Mouse (Mus musculus) layer of hippocampus, adult 11-12 months (tissue): ENCODE measurements around the gene Fam184b.
"Not testable (repeated sequence)": the region's sequence is repeated elsewhere in the genome, so short reads cannot be mapped to it uniquely, and the experiment has no call there.

Experiments used
- DNase-seq: peaks from one replicate; pipeline ENCODE4 v3.0.0; 2022; ENCODE audit warnings: low spot score

Fam184b gene

DNA sequence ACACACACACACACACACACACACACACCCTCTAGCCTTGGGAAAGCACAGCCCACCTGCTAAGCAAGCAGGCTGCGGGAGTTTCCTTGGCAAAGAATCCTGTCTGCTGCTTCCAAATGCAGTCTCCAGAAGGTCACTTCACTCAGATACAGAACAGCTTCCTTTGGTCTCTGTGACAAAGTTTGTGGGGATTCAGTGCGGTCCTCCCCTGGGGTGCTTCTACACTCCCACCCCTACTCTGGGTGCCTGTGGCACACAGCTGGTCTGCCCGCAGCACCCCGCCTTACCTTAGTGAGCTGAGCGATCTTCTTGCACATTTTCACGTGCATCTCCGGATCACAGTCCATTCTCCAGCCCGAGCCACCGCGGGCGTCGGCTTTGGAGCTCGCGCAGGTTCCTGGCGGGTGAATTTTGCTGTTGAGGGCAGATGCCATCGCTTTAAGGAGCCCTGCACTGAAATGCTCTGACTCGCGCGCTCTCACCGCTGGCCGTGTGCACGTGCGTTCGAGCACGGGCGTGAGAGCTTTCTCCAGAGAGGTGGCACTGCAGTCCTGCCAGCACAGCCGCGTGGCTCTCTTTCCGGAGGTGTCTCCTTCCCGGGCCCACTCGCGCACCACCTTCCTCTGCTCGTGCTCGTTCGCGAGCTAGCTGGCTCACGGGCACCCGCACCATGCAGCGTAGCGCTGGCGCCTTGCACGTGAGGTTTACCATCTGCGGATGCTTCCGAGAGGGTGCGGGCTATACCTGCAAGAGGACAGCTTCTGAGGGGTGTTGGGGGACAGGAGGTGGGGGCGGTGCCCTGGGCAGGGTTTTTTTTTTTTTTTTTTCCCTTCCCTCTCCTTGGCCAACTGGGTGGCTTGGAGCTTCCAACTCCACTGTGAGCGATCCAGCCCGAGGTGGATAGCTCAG, at the start of gene Fam184b:
Gene Fam184b (minus strand): TSS at position 809 of the 909 bp plus-strand sequence.
- DNase-seq, result peak; percentile 70

GRCm38 (mm10) chr5:45689152-45689551, 49.7 kb upstream of the Fam184b start:
- no peak for DNase-seq

- DNase-seq, result no peak
These were observed 46.8 kb upstream of the Fam184b start for GRCm38 (mm10) chr5:45686223-45686622.

GRCm38 (mm10) chr5:45685243-45685642, 45.8 kb upstream of the Fam184b start:
- no peak for DNase-seq

DNA sequence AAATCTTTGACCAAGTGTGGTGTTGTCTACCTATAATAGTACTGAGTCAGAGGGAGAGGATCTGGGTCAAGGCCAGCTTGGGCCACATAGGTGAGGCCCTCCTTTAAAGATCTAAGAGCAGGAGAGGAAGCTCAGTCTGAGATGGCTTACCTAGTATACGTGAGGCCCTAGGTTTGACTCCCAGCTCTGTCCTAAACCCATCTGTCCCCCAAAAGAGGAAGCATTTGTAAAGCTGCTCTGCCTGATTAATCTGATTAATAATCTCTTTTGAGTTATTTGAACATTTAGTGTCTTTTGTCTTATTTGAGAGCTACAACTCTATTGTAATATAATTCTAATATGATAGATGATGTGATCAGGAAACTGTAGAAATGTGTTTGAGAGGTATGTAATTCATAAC, 44.0 kb upstream of the Fam184b start:
- no peak for DNase-seq

- DNase-seq, result no peak
These were observed 40.5 kb upstream of the Fam184b start for GRCm38 (mm10) chr5:45679955-45680354.

- no peak for DNase-seq
These were observed 38.2 kb upstream of the Fam184b start for GRCm38 (mm10) chr5:45677639-45678038.

- no peak for DNase-seq
These were observed 35.6 kb upstream of the Fam184b start for GRCm38 (mm10) chr5:45675032-45675431.

DNA sequence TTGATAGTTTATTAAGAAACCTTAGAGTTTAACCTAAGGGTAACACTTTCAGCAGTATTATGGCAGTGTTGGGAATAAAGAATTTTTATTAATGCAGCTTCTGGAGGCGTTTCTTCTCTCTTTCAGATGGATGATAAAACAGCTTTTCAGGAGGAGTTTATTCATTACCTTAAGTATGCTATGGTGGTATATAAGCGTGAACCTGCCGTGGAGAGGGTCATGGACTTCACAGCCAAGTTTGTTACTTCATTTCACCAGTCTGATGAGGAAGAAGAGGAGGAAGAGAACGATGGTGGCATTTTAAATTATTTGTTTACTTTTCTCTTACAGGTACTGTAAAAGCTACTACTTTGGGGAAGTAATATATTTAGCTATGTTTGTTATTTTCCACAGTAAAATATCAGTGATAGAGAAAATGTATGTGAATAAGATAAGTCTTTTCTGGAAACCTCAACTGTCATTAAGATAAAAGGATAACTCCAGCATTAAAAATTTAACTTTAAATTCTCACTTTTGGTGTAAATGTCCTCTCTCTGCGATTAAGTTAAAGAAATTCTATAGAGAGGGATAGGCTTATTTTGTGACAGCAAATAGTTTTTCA, 31.6 kb upstream of the Fam184b start:
- DNase-seq, result no peak

- no peak for DNase-seq
These were observed 30.9 kb upstream of the Fam184b start for GRCm38 (mm10) chr5:45670280-45670670.

DNA sequence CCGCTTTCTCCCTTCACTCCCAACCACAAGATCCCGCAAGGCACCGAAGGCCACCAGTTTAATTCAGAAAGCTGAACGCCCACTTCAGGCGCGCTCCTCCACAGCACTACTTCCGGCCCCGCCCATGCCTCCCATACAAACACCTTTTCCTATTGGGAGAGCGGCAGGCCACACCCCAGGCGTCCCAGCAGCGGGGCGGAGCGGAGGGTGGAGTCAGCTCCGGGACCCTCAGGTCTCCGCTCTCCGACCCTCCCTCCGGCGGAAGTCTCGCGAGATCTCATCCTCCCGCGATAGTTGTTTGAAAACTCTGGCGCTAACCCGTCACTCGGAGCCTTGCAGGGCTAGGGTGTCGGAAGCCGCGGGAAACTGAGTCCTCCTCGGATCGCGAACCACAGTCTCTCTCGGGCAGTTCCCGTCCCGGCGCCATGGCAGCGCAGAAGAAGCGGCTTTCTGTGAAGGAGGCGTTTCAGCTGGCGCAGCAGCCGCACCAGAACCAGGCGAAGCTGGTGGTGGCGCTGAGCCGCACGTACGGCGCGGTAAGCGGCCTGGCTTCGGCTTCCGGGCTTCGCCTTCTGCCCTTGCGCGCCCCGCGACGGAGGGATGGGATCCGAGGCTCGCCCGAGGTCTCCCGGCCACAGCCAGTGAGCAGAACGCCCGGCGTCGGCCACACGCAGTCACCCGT, 30.3 kb upstream of the Fam184b start, which contains the start of gene Ncapg:
Gene Ncapg (plus strand): TSS at position 322 of the 682 bp plus-strand sequence.
- DNase-seq, result peak; percentile 98

- no peak for DNase-seq
These were observed 29.8 kb upstream of the Fam184b start for GRCm38 (mm10) chr5:45669234-45669597.

DNA sequence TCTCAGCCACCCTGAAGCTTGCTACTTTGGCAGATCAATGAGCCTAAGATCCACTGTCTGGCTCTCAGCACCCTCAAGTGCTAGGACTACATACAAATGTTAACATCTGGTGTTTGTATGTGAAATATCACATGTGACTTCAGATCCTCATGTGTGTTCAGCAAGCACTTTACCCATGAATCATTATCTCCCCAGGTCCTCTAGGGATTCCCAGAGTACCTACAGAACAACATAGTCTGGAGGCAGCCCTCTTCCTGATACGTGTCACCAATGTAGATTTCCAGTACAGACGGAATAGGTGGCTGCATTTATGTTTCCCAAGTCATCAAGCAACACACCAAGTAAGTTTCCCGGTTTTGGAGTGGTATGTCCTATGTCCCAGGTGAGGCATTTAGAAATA, 29.4 kb upstream of the Fam184b start:
- DNase-seq, result no peak

DNA sequence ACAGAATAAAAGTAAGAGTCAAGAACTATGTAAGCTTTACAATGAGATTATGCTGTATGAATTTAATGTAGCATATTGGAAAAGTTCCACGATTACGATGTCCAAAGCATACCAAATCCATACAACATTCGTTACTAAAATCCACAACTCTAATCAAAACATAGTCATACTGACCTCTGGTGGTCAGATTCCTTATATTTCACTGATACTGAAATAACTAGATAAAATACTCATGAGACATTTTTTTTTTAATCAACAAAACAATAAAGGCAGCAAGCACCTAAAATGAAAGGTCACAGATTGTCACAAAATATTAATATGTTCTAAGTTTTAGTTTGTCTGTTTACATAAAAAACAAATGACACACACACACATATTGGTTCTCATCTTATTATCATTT, 28.9 kb upstream of the Fam184b start:
- DNase-seq, result peak; percentile 6

DNA sequence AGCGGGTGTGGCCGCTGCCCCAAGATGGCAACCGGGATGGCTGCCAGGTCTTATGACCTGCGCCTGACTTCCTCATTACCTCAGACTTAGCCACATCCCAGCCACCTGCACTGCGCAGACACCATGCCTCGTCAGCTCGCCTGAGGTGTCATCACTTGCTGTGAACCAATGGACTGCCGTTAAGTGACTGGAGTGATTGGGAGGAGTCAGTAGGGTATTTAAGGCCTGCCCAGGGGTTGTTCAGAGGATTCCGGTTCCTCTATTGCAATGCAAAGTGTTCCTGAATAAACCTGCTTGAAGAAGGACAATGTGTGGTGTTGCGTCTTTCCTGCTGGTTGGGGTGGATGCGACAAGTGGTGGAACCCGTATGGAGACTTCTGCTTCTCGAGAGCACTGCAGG, 19.0 kb upstream of the Fam184b start:
- DNase-seq, result not testable (repeated sequence)

GRCm38 (mm10) chr5:45651026-45651703, 11.8 kb upstream of the Fam184b start:
- no peak for DNase-seq

GRCm38 (mm10) chr5:45639715-45640092, 290 bp upstream of the Fam184b start:
- peak; percentile 6 for DNase-seq

GRCm38 (mm10) chr5:45638378-45638777, 1.0 kb downstream of the Fam184b start:
- peak; percentile 10 for DNase-seq

DNA sequence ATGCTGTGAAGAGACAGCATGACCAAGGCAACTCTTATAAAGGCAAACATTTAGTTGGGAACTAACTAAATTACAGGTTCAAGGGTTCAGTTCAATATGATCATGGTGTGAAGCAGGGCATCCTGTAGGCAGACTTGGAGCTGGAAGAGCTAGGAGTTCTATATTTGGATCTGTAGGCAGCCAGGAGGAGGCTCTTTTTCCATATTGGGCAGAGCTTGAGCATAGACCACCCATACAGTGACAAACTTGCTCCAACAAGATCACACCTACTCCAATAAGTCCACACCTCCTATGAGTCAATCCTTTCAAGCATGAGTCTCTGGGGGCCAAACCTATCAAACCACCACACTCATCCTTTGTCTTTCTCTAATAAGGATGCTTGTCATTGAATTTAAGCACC, 9.9 kb downstream of the Fam184b start:
- no peak for DNase-seq

GRCm38 (mm10) chr5:45627771-45628170, 11.6 kb downstream of the Fam184b start:
- peak; percentile 30 for DNase-seq

DNA sequence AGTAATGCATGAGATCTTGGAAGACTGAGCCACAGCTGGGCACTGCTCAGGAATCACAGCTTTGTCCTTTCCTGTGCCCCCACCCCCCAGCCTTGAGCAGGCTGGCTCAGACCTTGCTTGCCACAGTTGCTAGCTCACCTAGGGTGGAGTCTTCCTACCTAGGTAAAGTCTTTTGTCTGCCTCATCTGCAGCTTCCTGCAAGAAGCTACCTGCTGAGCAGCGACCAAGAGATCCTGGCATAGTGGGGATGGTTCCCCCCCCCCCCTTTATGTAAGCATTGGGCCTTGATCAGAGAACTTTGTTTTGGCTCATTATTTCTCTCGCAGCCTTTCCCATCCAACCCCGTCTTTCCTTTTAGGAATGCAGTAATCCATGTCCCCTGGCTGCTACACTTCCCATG, 17.9 kb downstream of the Fam184b start:
- no peak for DNase-seq

DNA sequence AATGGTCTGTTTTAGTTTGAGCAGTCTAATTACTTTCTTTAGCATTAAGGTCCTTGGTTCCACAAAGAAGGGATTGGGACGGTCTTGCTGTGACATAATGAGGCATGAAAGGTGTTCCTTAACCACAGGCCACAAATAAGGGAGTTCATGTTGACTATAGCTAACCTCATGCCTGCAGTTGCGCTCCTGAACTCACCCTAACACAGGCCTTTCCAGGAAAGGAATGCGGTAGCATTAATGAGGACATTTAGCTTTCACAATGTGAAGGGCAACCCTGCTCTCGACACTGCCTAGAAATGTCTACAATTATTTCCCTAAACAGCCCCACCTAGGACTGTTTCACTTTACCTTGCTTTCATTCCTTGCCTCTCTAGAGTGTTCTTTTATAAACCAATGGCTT, 40.4 kb downstream of the Fam184b start:
- DNase-seq, result no peak
